Comparison of ENCODE assay signal across 1 mouse cellular context in genomic region chr7:35582719-35583118, GRCm38 (mm10).
TF ChIP-seq lines count a peak whose summit lies in the region.

No protein-coding gene starts in this region.

TF ChIP-seq in MEL, 35 proteins besides CTCF, POLR2A, EP300 and RAD21 (continued from another document):
- TF ChIP-seq POLR2AphosphoS2 (IDR thresholded peaks at IDR 0.05; ENCODE audit: low read length) (no peak), NELFE (IDR thresholded peaks at IDR 0.05; ENCODE audit: low read depth, low read length) (no peak), ZC3H11A (IDR thresholded peaks at IDR 0.05; ENCODE audit: low read depth, low read length) (0 out of 2 replicates have a peak, but pooled peaks have one; percentile 10)
